Mouse (Mus musculus) neural tube, embryonic 11.5 days (tissue): ENCODE results near the gene Akt1s1. TPM values are rescaled to one million over a fixed set of nuclear protein-coding genes. Genes with fewer than 3 reads are reported as not detected.

Source experiments
- ATAC-seq: fragments of 200-750 bp; cut with Nextera tagmentation; 2 replicates; pipeline ENCODE4 v1.8.0; 2017; ENCODE audit warnings: moderate number of reproducible peaks, mild to moderate bottlenecking, moderate TSS enrichment, moderate library complexity; ENCODE audit not compliant: insufficient read depth, low FRiP score, low TSS enrichment
- DNase-seq: peaks from one replicate; pipeline ENCODE4 v3.0.0-alpha.2; 2015; ENCODE audit warnings: low spot score
- H3K27ac ChIP-seq: fragments of 300-500 bp; sonication (generic); 2 replicates; pipeline ENCODE4 v1.5.1; 2014; ENCODE audit warnings: low read depth, mild to moderate bottlenecking, low read length
- H3K27me3 ChIP-seq: fragments of 300-500 bp; sonication (generic); 2 replicates; pipeline ENCODE4 v1.6.1; 2014; ENCODE audit warnings: mild to moderate bottlenecking, low read length, mixed read lengths; ENCODE audit not compliant: control insufficient read depth, insufficient read depth
- H3K36me3 ChIP-seq: fragments of 300-500 bp; sonication (generic); 2 replicates; pipeline ENCODE4 v1.6.1; 2014; ENCODE audit warnings: mild to moderate bottlenecking, low read length, moderate library complexity, mixed read lengths; ENCODE audit not compliant: control insufficient read depth, insufficient read depth
- H3K4me1 ChIP-seq: fragments of 300-500 bp; sonication (generic); 2 replicates; pipeline ENCODE4 v1.6.1; 2014; ENCODE audit warnings: low read length, mixed read lengths; ENCODE audit not compliant: control insufficient read depth, insufficient read depth
- H3K4me2 ChIP-seq: fragments of 300-500 bp; sonication (generic); 2 replicates; pipeline ENCODE4 v1.6.1; 2014; ENCODE audit warnings: low read depth, mild to moderate bottlenecking, moderate library complexity
- H3K4me3 ChIP-seq: fragments of 300-500 bp; sonication (generic); 2 replicates; pipeline ENCODE4 v1.5.1; 2014; ENCODE audit warnings: low read depth, low read length
- H3K9ac ChIP-seq: fragments of 300-500 bp; sonication (generic); 2 replicates; pipeline ENCODE4 v1.6.1; 2014; ENCODE audit warnings: mild to moderate bottlenecking, low read length
- H3K9me3 ChIP-seq: fragments of 300-500 bp; sonication (generic); 2 replicates; pipeline ENCODE4 v1.6.1; 2016; ENCODE audit warnings: low read length; ENCODE audit not compliant: control insufficient read depth
- whole genome bisulfite sequencing: fragments of 180-500 bp; shearing (Covaris S2); extraction: QIAGEN DNeasy Blood & Tissue Kit; methylation state at CpG from one replicate; pipeline ENCODE4 v1.1.7; 2014; 5-methylcytosine and 5-hydroxymethylcytosine counted together
- polyA plus RNA-seq: library from polyadenylated mRNA; unstranded; fragments of >200 nt; fragmentation: Nextera tagmentation; extraction: Ambion mirVana; gene quantifications from 2 replicates; pipeline ENCODE4 v1.2.1, GENCODE M21; 2014

Gene Akt1s1
- polyA plus RNA-seq, 1 experiment from 2014 or later = 37.2 TPM

DNA sequence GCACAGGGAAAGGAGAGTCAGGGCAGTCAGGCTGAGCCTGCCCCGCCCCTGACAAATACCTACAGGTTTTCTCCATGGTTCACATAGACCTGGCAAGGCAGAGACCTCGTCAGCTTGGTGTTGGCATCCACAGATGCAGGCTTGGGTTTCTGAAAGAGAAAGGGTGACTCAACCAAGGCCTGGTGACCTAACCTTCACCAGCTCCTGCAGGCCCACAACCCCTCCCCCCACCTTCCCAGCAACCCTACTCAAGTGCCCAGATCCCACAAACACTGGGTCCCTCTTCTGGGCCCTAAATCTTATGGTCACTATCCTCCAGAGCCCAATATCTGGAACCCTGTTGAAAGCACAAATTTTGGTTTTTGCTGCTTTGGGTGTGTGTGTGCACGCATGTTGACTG, 34.2 kb downstream of the Akt1s1 start:
- no peak overlapping the region for H3K9ac ChIP-seq
- H3K27ac ChIP-seq = no peak overlapping the region
- no peaks in the 10 kb centered on the region for H3K4me1 ChIP-seq
- H3K9me3 ChIP-seq = no peaks in the 10 kb centered on the region
- H3K36me3 ChIP-seq = peaks cover 40% of the 10 kb centered on the region
- no peak overlapping the region for H3K4me2 ChIP-seq
- DNase-seq = no peak
- no peaks in the 10 kb centered on the region for H3K27me3 ChIP-seq
- WGBS = 93% methylated on average over 3 of the region's 3 CpGs
- no peak overlapping the region for H3K4me3 ChIP-seq
- no peak for ATAC-seq

GRCm38 (mm10) chr7:44884637-44885036, 35.8 kb downstream of the Akt1s1 start:
- no peak for DNase-seq

GRCm38 (mm10) chr7:44886964-44887363, 38.2 kb downstream of the Akt1s1 start:
- ATAC-seq (no peak), DNase-seq (no peak)
- no peak overlapping the region for H3K4me2 ChIP-seq
- no peaks in the 10 kb centered on the region for H3K27me3 ChIP-seq
- no peaks in the 10 kb centered on the region for H3K9me3 ChIP-seq
- peaks cover 25% of the 10 kb centered on the region for H3K36me3 ChIP-seq
- H3K4me1 ChIP-seq = peaks cover 8% of the 10 kb centered on the region
- H3K27ac ChIP-seq = no peak overlapping the region
- WGBS = 89% methylated on average over 7 of the region's 7 CpGs
- no peak overlapping the region for H3K9ac ChIP-seq
- no peak overlapping the region for H3K4me3 ChIP-seq

More at GRCm38 (mm10) chr7:44884637-44885036, 35.8 kb downstream of the Akt1s1 start:
- H3K4me2 ChIP-seq = no peak overlapping the region
- no peaks in the 10 kb centered on the region for H3K9me3 ChIP-seq
- H3K4me3 ChIP-seq = no peak overlapping the region
- H3K9ac ChIP-seq = no peak overlapping the region
- no peaks in the 10 kb centered on the region for H3K27me3 ChIP-seq
- H3K27ac ChIP-seq = no peak overlapping the region
- no peak for ATAC-seq
- H3K36me3 ChIP-seq = peaks cover 40% of the 10 kb centered on the region
- no peaks in the 10 kb centered on the region for H3K4me1 ChIP-seq
- 96% methylated on average over 5 of the region's 5 CpGs for WGBS

GRCm38 (mm10) chr7:44888256-44889105, 39.7 kb downstream of the Akt1s1 start:
- WGBS = 94% methylated on average over 13 of the region's 13 CpGs
- H3K9ac ChIP-seq = no peak overlapping the region
- no peak overlapping the region for H3K27ac ChIP-seq
- no peaks in the 10 kb centered on the region for H3K9me3 ChIP-seq
- H3K36me3 ChIP-seq = peaks cover 18% of the 10 kb centered on the region
- no peak overlapping the region for H3K4me3 ChIP-seq
- no peak for DNase-seq
- no peaks in the 10 kb centered on the region for H3K27me3 ChIP-seq
- H3K4me1 ChIP-seq = peaks cover 14% of the 10 kb centered on the region
- no peak overlapping the region for H3K4me2 ChIP-seq
- no peak for ATAC-seq

- Histone ChIP-seq H3K27ac (no peak overlapping the region), H3K4me2 (no peak overlapping the region), H3K36me3 (peaks cover 8% of the 10 kb centered on the region), H3K9me3 (no peaks in the 10 kb centered on the region), H3K9ac (no peak overlapping the region), H3K4me3 (no peak overlapping the region), H3K27me3 (no peaks in the 10 kb centered on the region), H3K4me1 (peaks cover 16% of the 10 kb centered on the region)
- no peak for ATAC-seq
- 88% methylated on average over 6 of the region's 7 CpGs for WGBS
- no peak for DNase-seq
Observed at GRCm38 (mm10) chr7:44890180-44890579, 41.4 kb downstream of the Akt1s1 start.

DNA sequence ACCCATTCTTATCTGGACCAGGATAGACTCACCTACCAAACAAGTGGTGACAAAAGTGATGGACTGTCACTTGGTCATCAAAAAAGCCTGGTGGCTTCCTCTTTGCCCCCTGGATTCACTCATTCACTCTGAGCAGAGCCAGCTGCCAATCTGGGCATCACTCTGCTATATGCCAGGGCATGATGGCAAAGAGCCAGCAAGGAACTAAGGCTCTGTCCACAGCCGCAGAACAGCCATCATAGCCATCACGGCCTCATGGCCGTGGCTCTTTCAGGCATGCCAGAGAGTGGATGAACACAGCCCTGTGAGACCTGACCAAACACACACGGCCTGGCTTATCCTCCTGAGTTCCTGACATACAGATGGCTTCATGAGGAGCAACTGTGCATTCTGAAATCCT, 41.9 kb downstream of the Akt1s1 start:
- ATAC-seq (no peak), DNase-seq (no peak)
- Histone ChIP-seq H3K27ac (no peak overlapping the region), H3K4me3 (peak overlapping the region; percentile 81; the same call in 1 of the 2 replicates), H3K36me3 (peaks cover 6% of the 10 kb centered on the region; the same call in 1 of the 2 replicates), H3K27me3 (no peaks in the 10 kb centered on the region), H3K9ac (0 out of 2 replicates have a peak overlapping the region, but pooled peaks have one; percentile 88), H3K9me3 (no peaks in the 10 kb centered on the region), H3K4me1 (peaks cover 17% of the 10 kb centered on the region), H3K4me2 (peak overlapping the region; percentile 75)
- 94% methylated on average over 4 of the region's 4 CpGs for WGBS

- Histone ChIP-seq H3K4me1 (peaks cover 17% of the 10 kb centered on the region), H3K4me3 (peak overlapping the region; percentile 81), H3K9me3 (no peaks in the 10 kb centered on the region), H3K4me2 (peak overlapping the region; percentile 75), H3K27me3 (no peaks in the 10 kb centered on the region), H3K9ac (peak overlapping the region; percentile 88), H3K36me3 (peaks cover 6% of the 10 kb centered on the region; the same call in 1 of the 2 replicates), H3K27ac (no peak overlapping the region; the same call in 1 of the 2 replicates)
- ATAC-seq (no peak), DNase-seq (no peak)
- 27% methylated on average over 6 of the region's 6 CpGs for WGBS
Observed at GRCm38 (mm10) chr7:44891611-44892010, 42.8 kb downstream of the Akt1s1 start.

GRCm38 (mm10) chr7:44892276-44892921, 43.6 kb downstream of the Akt1s1 start, which contains the start of gene Med25:
Gene Med25, minus strand, starts transcription at chr7:44892712.
- DNase-seq (peak; percentile 95), ATAC-seq (peak; percentile 75)
- peaks cover 6% of the 10 kb centered on the region; the same call in 1 of the 2 replicates for H3K36me3 ChIP-seq
- peak within 1 kb of the TSS; percentile 88 for H3K9ac ChIP-seq
- peaks cover 23% of the 10 kb centered on the region for H3K4me1 ChIP-seq
- no peaks in the 10 kb centered on the region for H3K9me3 ChIP-seq
- peak within 1 kb of the TSS; percentile 90 for H3K27ac ChIP-seq
- under 1% methylated on average over 56 of the region's 56 CpGs for WGBS
- H3K4me2 ChIP-seq = peak within 1 kb of the TSS; percentile 75
- H3K27me3 ChIP-seq = no peaks in the 10 kb centered on the region
- peak within 1 kb of the TSS; percentile 81 for H3K4me3 ChIP-seq
